Mouse (Mus musculus): Measurements from ENCODE around the gene Tbc1d16.

Tbc1d16 gene

GRCm38 (mm10) chr11:119207986-119208385 is 20.3 kb downstream of the Tbc1d16 start:
- DNase-seq (ENCODE audit: inconsistent ontology term) = peak; percentile 67

- peak; percentile 71 for DNase-seq (ENCODE audit: inconsistent ontology term)
Observed at GRCm38 (mm10) chr11:119206562-119206961, 21.7 kb downstream of the Tbc1d16 start.

GRCm38 (mm10) chr11:119205738-119206137 is 22.6 kb downstream of the Tbc1d16 start:
- no peak for DNase-seq (ENCODE audit: inconsistent ontology term)

- no peak for DNase-seq (ENCODE audit: inconsistent ontology term)
Observed at GRCm38 (mm10) chr11:119203423-119203822, 24.9 kb downstream of the Tbc1d16 start.

- no peak for DNase-seq (ENCODE audit: inconsistent ontology term)
Observed at GRCm38 (mm10) chr11:119199233-119199601, 29.1 kb downstream of the Tbc1d16 start.

- no peak for DNase-seq (ENCODE audit: inconsistent ontology term)
Observed at GRCm38 (mm10) chr11:119198564-119199232, 29.6 kb downstream of the Tbc1d16 start.

GRCm38 (mm10) chr11:119197618-119198563 is 30.4 kb downstream of the Tbc1d16 start:
- peak; percentile 79 for DNase-seq (ENCODE audit: inconsistent ontology term)

- DNase-seq (ENCODE audit: inconsistent ontology term) = no peak
Observed at GRCm38 (mm10) chr11:119192605-119193004, 35.7 kb downstream of the Tbc1d16 start.

- no peak for DNase-seq (ENCODE audit: inconsistent ontology term)
Observed at GRCm38 (mm10) chr11:119192176-119192575, 36.1 kb downstream of the Tbc1d16 start.

- no peak for DNase-seq (ENCODE audit: inconsistent ontology term)
Observed at GRCm38 (mm10) chr11:119191606-119192081, 36.7 kb downstream of the Tbc1d16 start.

- DNase-seq (ENCODE audit: inconsistent ontology term) = peak; percentile 82
Observed at GRCm38 (mm10) chr11:119190498-119190897, 37.8 kb downstream of the Tbc1d16 start.

- no peak for DNase-seq (ENCODE audit: inconsistent ontology term)
Observed at GRCm38 (mm10) chr11:119189319-119189718, 39.0 kb downstream of the Tbc1d16 start.

GRCm38 (mm10) chr11:119188389-119188788 is 39.9 kb downstream of the Tbc1d16 start:
- no peak for DNase-seq (ENCODE audit: inconsistent ontology term)

GRCm38 (mm10) chr11:119187800-119188197 is 40.5 kb downstream of the Tbc1d16 start:
- no peak for DNase-seq (ENCODE audit: inconsistent ontology term)

GRCm38 (mm10) chr11:119186989-119187799 is 41.1 kb downstream of the Tbc1d16 start:
- peak; percentile 58 for DNase-seq (ENCODE audit: inconsistent ontology term)

GRCm38 (mm10) chr11:119186381-119186780 is 41.9 kb downstream of the Tbc1d16 start:
- DNase-seq (ENCODE audit: inconsistent ontology term) = no peak

GRCm38 (mm10) chr11:119183684-119184310 is 44.5 kb downstream of the Tbc1d16 start:
- no peak for DNase-seq (ENCODE audit: inconsistent ontology term)

- no peak for DNase-seq (ENCODE audit: inconsistent ontology term)
Observed at GRCm38 (mm10) chr11:119181861-119182395, 46.4 kb downstream of the Tbc1d16 start.

GRCm38 (mm10) chr11:119180824-119181582 is 47.3 kb downstream of the Tbc1d16 start:
- no peak for DNase-seq (ENCODE audit: inconsistent ontology term)

GRCm38 (mm10) chr11:119178317-119178716 is 50.0 kb downstream of the Tbc1d16 start:
- no peak for DNase-seq (ENCODE audit: inconsistent ontology term)
